Mouse (Mus musculus) right cerebral cortex, adult 2 months (tissue): Measurements from ENCODE around the gene Ankrd65.
"Not testable (repeated sequence)": the region's sequence is repeated elsewhere in the genome, so short reads cannot be mapped to it uniquely, and the experiment has no call there.

Experiments
- DNase-seq, 2 experiments: peaks; one replicate each; pipeline ENCODE4 v3.0.0; 2021 to 2022; ENCODE audit warnings: low spot score in 2 of 2

The Ankrd65 gene

DNA sequence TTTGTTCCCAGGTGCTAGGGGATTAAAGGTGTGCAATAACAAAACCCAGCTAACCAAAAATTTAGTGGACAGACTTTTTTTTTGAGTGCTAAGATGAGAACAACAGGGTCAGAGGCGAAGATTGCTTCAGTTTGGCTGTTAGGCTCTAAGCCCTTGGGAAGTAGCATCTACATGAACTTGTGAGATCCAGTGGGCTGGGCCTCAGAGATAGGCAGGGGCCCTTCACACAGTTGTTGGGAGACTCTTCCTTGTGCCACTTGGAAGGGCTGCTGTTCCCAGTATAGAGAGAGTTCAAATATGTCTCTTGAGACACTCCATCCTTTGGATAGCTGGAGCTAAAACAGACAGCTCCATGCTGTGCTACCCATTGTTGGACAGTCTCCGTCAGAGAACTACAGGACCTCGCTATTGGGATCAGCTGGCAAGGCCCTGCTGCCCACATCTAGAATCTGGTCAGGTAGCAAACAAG, at the start of gene Ankrd65:
Gene Ankrd65, plus strand, starts transcription at position 419 of the 469 bp plus-strand sequence.
- no peak for DNase-seq

DNA sequence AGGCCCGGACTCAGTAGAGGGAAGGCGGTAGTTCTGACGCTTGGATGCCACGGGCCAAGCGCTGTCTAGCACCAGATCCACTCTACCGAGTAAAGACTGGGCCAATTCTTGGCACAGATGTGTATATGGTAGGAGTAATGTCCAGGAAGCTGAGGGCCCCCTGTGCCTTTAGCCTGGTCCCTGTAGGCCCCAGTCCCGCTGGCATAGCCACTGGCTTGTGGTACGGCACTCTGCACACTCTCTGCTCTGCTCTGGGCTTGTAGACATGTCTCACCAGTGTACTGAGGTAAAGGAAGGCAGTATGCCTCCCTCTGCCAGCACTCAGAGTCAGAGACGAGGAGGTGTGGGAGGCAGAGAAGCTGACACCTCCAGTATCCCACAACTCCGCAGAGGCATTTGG, 49.6 kb upstream of the Ankrd65 start:
- not testable (repeated sequence) for DNase-seq

GRCm38 (mm10) chr4:155742684-155743083, 47.6 kb upstream of the Ankrd65 start:
- no peak for DNase-seq

- DNase-seq = no peak
Observed at GRCm38 (mm10) chr4:155744474-155744873, 45.8 kb upstream of the Ankrd65 start.

GRCm38 (mm10) chr4:155745136-155745535, 45.1 kb upstream of the Ankrd65 start:
- DNase-seq = no peak

GRCm38 (mm10) chr4:155746036-155746548, 44.1 kb upstream of the Ankrd65 start:
- DNase-seq = no peak

DNA sequence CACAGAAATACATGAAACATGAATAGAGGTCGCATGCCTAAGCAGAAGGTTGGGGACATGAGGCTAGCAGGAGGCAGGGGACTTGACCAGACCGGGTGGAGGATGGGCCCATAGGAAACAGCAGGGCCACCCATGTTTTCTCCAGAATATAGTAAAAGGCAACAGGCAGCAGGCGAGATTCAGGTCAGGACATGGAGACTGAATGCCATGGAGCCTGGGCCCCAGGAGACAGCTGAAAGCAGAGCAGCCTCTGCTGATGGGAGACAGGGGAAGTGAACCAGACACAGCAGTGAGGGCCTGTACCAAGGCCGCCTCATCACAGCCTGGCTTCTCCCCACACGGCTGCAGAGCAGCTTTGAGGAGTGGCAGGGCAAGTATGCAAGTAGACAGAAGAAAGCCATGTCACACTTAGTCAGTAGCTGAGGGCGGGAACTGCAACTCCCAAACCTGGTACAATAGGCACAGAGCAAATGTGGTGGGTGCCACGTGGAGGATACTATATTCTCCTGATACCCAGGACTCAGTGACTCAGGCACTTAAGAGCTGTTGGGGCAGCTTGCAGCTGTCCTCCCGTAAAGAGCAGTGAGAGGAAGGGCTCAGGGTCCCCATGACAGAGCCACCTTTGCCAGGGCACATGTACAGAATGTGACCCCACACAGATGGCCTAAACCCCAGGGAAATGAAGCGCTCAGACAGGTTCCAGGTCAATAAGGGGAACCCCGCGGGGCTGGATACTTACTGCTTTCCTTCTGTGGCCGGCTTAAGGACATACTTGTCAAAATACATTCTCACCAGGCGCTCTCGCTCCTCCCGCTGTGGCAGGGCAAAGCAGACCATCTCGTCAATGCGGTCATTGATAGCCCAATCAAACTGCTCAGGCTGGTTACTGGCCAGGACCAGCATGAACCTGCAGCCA, 43.4 kb upstream of the Ankrd65 start:
- no peak for DNase-seq

DNA sequence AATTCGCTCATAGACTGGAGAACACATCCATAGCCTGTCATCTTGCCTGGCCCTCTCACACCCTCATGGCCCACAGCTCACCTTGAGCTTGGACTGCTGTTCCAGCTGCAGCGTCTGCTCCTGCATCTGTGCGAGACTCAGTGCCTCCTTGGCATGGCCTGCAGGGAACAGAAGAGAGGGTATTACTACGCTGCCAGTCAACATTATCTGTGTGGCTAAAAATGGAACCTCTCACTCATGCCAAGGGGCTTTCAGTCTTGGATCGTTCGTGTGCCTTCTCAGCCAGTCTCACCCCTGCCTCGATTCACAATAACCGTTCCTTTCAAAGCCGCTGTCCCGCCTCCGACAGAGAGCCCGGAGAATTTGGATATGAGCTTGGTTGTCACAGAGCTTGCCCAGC, 33.2 kb upstream of the Ankrd65 start:
- DNase-seq = no peak

- no peak for DNase-seq
Observed at GRCm38 (mm10) chr4:155759862-155760612, 30.2 kb upstream of the Ankrd65 start.

- DNase-seq = peak; percentile 99
Observed at GRCm38 (mm10) chr4:155760613-155761355, 29.5 kb upstream of the Ankrd65 start, which contains the start of gene Atad3a. Atad3a (minus strand) TSS chr4:155761093.

DNA sequence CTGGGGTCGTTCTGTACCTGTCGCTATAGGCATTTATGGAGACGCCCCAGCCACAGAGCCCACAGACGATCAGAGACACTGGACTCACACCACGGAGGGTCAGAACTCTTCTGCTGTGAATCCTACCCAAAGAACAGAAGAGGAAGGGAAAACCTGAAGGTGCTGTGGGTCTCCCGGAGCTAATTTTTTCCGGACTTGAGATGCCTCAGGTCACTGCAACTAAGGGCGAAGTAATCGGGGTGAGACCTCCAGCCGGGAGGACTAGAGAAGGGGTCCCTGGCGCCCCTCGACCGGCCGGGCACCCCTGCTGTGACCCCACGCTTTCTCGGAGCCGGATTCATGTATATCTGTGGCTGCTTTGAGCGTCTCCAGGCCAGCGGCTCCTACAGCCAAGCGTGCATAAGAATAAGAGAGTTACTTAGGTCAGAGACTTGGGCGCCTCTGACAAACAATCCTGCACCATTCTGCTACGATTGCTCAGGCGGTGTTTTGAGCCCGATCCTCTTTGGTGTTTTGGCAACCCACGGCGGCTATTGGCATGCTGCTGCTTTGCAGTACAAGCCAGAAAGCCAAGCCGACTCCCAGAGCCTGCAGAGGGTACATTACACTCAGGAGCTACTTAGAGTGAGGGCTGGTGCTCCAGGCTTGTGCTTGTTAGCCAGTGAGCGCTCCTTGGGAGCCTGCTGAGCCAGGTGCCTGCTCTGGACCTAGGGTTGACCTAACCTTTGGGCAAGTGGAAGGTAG, 28.7 kb upstream of the Ankrd65 start:
- no peak for DNase-seq

DNA sequence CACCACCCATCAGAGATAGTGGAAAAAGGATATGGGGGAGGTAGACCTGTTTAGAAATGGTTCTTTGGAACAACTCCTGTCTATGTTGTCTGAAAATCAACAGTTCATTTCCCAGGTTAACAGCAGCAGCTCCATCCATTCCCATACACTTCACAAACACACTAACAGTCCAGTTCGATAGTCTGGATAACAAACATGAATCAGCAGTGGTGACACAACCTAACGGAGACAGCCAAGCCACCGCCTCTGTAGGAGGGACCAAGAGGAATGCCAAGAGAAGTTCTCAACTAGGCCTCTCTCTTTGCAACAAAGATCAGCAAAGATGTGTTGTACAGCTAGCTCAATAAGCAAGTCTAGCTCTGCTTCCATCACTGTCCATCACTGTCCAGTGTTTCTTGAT, 27.9 kb upstream of the Ankrd65 start:
- no peak for DNase-seq

DNA sequence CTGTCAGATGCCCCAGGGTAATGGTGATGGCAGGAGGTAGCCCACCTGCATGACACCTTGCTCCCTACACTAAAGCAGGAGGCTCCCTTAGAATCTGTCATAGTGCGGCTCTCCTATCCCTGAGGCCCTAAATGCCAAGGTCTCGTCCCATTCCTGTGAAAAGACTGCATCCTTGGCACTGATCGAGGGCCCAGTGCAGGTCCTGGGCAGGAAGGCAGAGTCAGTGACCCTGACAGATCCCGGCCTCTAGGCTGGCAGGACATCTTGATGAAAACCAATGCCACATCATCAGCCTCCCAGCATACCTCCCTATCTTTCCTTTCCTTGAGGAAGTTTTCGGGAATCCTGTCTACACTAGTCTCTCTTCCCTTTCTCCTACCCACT, 20.8 kb upstream of the Ankrd65 start:
- no peak for DNase-seq

GRCm38 (mm10) chr4:155769880-155770512, 20.2 kb upstream of the Ankrd65 start:
- DNase-seq = peak; percentile 89 to 93

- no peak for DNase-seq
Observed at GRCm38 (mm10) chr4:155770626-155771025, 19.6 kb upstream of the Ankrd65 start.

DNA sequence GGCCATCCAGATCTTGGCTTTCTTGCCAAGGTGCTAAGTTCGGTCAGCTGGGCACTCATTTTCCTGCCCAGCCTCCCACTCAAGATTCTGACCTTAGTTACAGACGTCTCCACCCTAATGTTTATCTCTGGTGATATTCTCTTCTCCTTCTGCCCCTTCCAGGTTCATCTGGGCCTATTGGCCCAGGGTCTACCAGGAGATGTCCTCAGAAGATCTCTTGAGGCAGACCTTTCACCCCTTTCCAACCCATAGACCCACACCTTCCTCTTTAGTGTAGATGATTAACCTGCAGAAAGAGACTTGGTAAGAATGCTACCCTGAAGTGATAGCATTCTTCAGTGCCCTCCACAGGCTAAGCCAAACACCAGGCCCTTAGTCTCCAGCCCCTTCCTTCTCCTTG, 18.5 kb upstream of the Ankrd65 start:
- DNase-seq = no peak

GRCm38 (mm10) chr4:155772786-155773185, 17.5 kb upstream of the Ankrd65 start:
- no peak for DNase-seq

DNA sequence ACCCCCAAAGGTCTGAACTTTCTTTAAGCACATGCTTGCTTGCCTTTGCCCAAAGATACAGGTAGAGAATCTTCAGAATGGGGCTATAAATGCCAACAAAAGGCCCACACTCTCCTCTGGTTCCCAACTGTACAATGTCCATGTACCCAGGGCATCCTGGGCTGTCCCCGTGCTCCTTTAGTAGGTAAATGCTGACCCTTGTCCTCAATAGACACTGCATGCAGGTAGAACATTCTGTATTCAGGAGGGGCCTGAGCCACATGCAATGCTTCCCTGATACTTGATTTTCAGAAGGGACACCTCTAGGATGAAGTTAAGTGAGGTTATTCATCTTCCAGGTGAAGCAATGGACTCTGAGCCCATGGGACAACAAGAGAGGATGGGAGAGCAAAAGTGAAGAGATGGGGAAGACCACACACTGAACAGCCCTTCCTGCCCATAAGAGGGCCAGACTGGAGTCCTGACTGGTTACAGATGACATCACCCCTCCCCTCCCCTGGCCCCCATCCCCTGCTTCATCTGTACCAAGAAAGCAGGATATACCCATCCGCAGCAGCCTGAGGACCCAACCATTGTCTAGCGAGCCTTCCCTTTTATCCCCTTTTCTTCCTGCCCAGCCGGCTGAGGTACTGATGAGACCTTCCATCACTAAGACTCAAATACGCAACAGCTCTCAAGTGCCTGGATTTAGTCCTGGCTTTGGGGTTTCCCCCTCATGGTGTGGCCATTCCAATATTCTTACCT, 16.7 kb upstream of the Ankrd65 start:
- no peak for DNase-seq

DNA sequence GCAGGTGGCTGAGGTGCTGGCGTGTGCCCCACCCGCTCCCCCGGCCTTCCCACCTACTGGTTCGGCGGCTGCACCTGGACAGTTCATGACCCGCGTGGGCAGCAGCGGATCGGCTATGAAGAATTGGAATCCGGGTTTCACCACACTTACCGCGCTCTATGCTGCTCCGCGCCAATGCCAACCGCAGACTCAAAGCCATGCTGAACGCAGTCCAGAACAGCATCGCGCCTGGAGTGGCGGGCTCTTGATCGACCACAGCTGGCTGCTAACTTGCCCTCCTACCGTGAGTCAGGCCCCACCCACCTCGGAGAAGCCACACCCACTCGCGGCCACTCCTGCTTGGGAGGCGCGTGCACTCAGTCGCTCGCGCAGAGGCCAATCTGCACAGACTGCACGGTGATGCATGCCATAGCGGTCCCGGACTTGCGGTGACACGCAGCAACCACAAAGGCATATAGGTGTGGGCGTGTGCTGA, 15.9 kb upstream of the Ankrd65 start, which contains the start of gene Vwa1:
Gene Vwa1, minus strand, starts transcription at position 419 of the 475 bp plus-strand sequence.
- DNase-seq = peak; percentile 85 to 88
